Mouse (Mus musculus) midbrain, embryonic 11.5 days (tissue): ENCODE measurements around the gene Rangap1. TPM values are rescaled to one million over a fixed set of nuclear protein-coding genes. Genes with fewer than 3 reads are reported as not detected.
A peak's percentile ranks its signal among the peaks of the same experiment; 100 is the strongest.
"Not testable (repeated sequence)": the region's sequence is repeated elsewhere in the genome, so short reads cannot be mapped to it uniquely, and the experiment has no call there.

Experiments used
- ATAC-seq: fragments of 200-750 bp; cut with Nextera tagmentation; 2 replicates; pipeline ENCODE4 v1.8.0; 2017; ENCODE audit warnings: moderate TSS enrichment, moderate library complexity; ENCODE audit not compliant: low FRiP score
- DNase-seq: peaks from one replicate; pipeline ENCODE4 v3.0.0; 2015; ENCODE audit warnings: low spot score; ENCODE audit errors: missing footprints
- H3K27ac ChIP-seq: fragments of 300-500 bp; sonication (generic); 2 replicates; pipeline ENCODE4 v1.5.1; 2014; ENCODE audit warnings: low read depth, low read length
- H3K27me3 ChIP-seq: fragments of 300-500 bp; sonication (generic); 2 replicates; pipeline ENCODE4 v1.6.1; 2014; ENCODE audit warnings: mild to moderate bottlenecking, low read length, moderate library complexity, mixed read lengths; ENCODE audit not compliant: control insufficient read depth, insufficient read depth
- H3K36me3 ChIP-seq: fragments of 300-500 bp; sonication (generic); 2 replicates; pipeline ENCODE4 v1.6.1; 2014; ENCODE audit warnings: mild to moderate bottlenecking, low read length, moderate library complexity, mixed read lengths; ENCODE audit not compliant: control insufficient read depth, insufficient read depth
- H3K4me1 ChIP-seq: fragments of 300-500 bp; sonication (generic); 2 replicates; pipeline ENCODE4 v1.6.1; 2014; ENCODE audit warnings: low read length; ENCODE audit not compliant: control insufficient read depth, insufficient read depth
- H3K4me2 ChIP-seq: fragments of 300-500 bp; sonication (generic); 2 replicates; pipeline ENCODE4 v1.6.1; 2014; ENCODE audit warnings: mild to moderate bottlenecking, moderate library complexity
- H3K4me3 ChIP-seq: fragments of 300-500 bp; sonication (generic); 2 replicates; pipeline ENCODE4 v1.5.1; 2014; ENCODE audit warnings: low read depth, low read length
- H3K9ac ChIP-seq: fragments of 300-500 bp; sonication (generic); 2 replicates; pipeline ENCODE4 v1.6.1; 2014; ENCODE audit warnings: low read length
- H3K9me3 ChIP-seq: fragments of 300-500 bp; sonication (generic); 2 replicates; pipeline ENCODE4 v1.6.1; 2016; ENCODE audit warnings: low read length; ENCODE audit not compliant: control insufficient read depth
- WGBS: fragments of 180-500 bp; shearing (Covaris S2); extraction: QIAGEN DNeasy Blood & Tissue Kit; methylation state at CpG from one replicate; pipeline ENCODE4 v1.1.7; 2014; 5-methylcytosine and 5-hydroxymethylcytosine counted together
- polyA plus RNA-seq: library from polyadenylated mRNA; unstranded; fragments of >200 nt; fragmentation: Nextera tagmentation; extraction: Ambion mirVana; gene quantifications from 2 replicates; pipeline ENCODE4 v1.2.1, GENCODE M21; 2014

Rangap1 gene
- polyA plus RNA-seq, 1 experiment from 2014 or later = 152 TPM

DNA sequence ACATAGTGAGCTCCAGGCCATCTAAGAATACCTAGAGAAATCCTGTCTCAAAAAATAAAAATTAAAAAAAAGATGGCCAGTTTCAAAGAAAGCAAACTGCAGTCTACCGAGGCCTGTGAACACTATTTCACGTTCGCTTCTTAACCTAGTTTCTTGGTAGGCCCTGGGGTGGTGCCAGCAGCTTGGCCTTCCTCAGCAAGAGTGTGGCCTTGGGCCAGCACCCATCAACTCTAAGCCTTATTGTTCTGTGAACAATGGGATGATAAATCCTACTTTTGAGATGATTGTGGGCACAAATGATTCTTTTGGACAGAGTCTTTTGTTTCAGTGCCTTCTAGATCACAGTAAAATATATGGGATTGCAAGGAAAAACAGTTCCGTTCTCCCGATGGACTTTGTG lies 13.4 kb upstream of the Rangap1 start:
- Histone ChIP-seq H3K36me3 (0 out of 2 replicates have a peak, but pooled peaks cover 6% of the 10 kb centered on the region), H3K9ac (no peak overlapping the region), H3K9me3 (no peaks in the 10 kb centered on the region), H3K4me3 (no peak overlapping the region), H3K4me1 (no peaks in the 10 kb centered on the region), H3K27ac (no peak overlapping the region), H3K27me3 (no peaks in the 10 kb centered on the region), H3K4me2 (no peak overlapping the region)
- 95% methylated on average over 5 of the region's 5 CpGs for WGBS
- ATAC-seq = no peak
- DNase-seq = no peak

DNA sequence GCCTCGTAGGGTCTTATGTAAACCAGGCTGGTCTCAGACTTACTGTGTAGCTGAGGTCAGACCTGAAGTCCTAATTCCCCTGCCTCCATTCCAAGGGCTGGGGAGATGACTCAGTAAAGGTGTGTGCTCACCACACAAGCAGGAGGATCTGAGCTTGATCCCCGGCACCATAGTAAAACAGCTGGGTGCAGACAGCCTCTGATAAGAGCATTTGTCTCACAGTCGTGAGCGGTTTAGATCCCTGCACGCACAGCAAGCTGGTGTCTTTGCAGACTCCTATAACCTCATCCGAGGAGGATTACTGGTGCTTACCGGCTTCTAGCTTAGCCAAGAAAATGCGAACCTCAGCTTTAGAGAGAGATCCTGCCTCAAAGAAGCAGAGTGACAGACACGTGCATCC lies 8.3 kb upstream of the Rangap1 start:
- Histone ChIP-seq H3K36me3 (peaks cover 6% of the 10 kb centered on the region; the same call in 1 of the 2 replicates), H3K4me2 (no peak overlapping the region), H3K9ac (no peak overlapping the region), H3K27ac (no peak overlapping the region), H3K4me1 (no peaks in the 10 kb centered on the region; the same call in 1 of the 2 replicates), H3K27me3 (no peaks in the 10 kb centered on the region), H3K4me3 (no peak overlapping the region), H3K9me3 (no peaks in the 10 kb centered on the region)
- 92% methylated on average over 9 of the region's 9 CpGs for WGBS
- ATAC-seq (no peak), DNase-seq (no peak)

DNA sequence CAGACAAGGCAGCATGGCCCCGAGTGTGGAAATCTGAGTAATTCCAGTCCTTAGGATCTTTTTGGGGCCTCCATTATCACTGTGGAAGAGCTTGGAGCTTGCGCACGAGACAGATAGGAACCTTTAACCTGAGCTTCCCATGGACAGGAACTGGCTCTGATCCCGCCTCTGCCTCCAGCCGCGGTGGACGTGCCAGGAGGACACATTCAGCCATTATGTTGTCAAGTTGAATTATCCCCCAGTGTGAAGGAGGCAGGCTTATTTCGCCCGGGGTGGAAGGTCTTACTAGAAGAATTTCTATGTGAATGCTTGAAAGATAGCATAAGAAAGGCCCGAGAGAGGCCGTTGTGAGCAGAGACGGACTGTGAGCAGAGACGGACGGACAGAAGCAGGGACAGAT lies 4.4 kb upstream of the Rangap1 start:
- H3K9me3 ChIP-seq = no peaks in the 10 kb centered on the region
- no peak for DNase-seq
- no peak overlapping the region for H3K4me2 ChIP-seq
- H3K9ac ChIP-seq = no peak overlapping the region
- ATAC-seq = no peak
- no peak overlapping the region for H3K4me3 ChIP-seq
- no peaks in the 10 kb centered on the region for H3K27me3 ChIP-seq
- H3K27ac ChIP-seq = no peak overlapping the region
- 57% methylated on average over 14 of the region's 14 CpGs for WGBS
- H3K36me3 ChIP-seq = peaks cover 2% of the 10 kb centered on the region; the same call in 1 of the 2 replicates
- H3K4me1 ChIP-seq = peaks cover 8% of the 10 kb centered on the region

DNA sequence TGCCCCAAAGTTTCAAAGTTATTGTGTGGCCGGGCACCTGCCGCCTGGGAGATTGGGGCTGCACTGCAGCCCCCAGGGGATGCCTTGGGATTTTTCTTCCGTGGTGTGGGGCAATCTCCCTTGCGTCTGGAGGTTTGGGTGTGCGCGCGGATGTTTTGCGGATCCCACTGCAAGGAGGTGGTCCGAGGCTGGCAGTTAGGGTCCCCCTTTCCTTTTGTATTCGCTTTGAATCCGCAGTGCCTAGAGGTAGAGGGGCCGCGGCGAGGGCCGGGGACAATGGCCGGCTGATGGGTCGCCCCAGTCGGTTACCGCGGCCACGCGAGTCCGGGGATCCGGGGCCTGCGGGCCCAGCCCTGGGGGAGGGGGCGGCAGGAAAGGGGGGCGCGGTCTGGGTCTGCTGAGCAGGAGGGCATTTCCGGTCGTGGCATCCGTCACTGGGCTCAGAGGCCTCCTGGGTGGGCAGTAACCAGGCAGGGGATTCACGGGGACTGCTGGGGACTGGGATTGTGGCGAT lies 328 bp upstream of the Rangap1 start:
- DNase-seq = peak; percentile 98
- 1% methylated on average over 33 of the region's 33 CpGs for WGBS

DNA sequence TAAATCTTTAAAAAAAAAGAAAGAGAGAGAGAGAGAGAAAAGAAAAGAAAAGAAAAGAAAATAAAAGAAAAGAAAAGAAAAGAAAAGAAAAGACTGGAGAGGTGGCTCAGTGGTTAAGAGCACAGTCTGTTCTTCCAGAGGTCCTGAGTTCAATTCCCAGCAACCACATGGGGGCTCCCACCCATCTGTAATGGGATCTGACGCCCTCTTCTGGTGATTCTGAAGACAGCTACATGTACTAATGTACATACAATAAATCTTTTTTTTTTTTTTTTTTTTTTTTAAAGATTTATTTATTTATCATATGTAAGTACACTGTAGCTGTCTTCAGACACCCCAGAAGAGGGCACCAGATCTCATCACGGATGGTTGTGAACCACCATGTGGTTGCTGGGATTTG lies 3.0 kb downstream of the Rangap1 start:
- H3K27ac ChIP-seq, ATAC-seq, H3K36me3 ChIP-seq, H3K4me3 ChIP-seq, H3K4me2 ChIP-seq, H3K9ac ChIP-seq, DNase-seq, H3K9me3 ChIP-seq, H3K27me3 ChIP-seq: not testable (repeated sequence)
- WGBS = 46% methylated on average over 2 of the region's 2 CpGs
- peaks cover 12% of the 10 kb centered on the region; the same call in 1 of the 2 replicates for H3K4me1 ChIP-seq

More for the DNA sequence above, 328 bp upstream of the Rangap1 start:
- Histone ChIP-seq H3K9ac (peak overlapping the region; percentile 99), H3K9me3 (no peaks in the 10 kb centered on the region), H3K27ac (peak overlapping the region; percentile 88), H3K4me2 (peak overlapping the region; percentile 85), H3K4me1 (peaks cover 12% of the 10 kb centered on the region), H3K4me3 (peak overlapping the region; percentile 91), H3K36me3 (no peaks in the 10 kb centered on the region), H3K27me3 (no peaks in the 10 kb centered on the region)
- ATAC-seq = peak; percentile 91

DNA sequence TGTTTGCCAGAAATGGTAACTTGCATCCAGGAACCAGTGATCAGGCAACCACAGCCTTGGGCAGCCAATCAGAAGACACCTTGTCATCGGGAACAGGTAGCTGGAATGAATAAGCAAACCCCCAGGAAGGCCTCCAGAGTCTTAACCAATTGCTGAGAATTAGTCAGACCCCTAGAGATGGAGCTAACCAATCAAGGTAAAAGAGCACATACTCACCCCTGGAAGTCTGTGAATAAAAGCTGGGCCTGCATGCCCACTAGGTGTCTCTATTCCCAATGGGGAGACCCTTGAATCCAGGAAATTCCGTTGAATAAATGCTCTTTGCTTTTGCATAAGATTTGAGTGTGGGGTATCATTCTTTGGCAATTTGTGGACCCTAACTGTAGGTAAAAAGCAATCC lies 5.4 kb downstream of the Rangap1 start:
- no peaks in the 10 kb centered on the region for H3K36me3 ChIP-seq
- H3K9ac ChIP-seq = no peak overlapping the region
- DNase-seq (no peak), ATAC-seq (no peak)
- no peak overlapping the region for H3K4me3 ChIP-seq
- H3K27me3 ChIP-seq = no peaks in the 10 kb centered on the region
- peaks cover 3% of the 10 kb centered on the region; the same call in 1 of the 2 replicates for H3K4me1 ChIP-seq
- H3K9me3 ChIP-seq = no peaks in the 10 kb centered on the region
- no peak overlapping the region for H3K27ac ChIP-seq
- no peak overlapping the region for H3K4me2 ChIP-seq
- 23% methylated on average over 2 of the region's 2 CpGs for WGBS

DNA sequence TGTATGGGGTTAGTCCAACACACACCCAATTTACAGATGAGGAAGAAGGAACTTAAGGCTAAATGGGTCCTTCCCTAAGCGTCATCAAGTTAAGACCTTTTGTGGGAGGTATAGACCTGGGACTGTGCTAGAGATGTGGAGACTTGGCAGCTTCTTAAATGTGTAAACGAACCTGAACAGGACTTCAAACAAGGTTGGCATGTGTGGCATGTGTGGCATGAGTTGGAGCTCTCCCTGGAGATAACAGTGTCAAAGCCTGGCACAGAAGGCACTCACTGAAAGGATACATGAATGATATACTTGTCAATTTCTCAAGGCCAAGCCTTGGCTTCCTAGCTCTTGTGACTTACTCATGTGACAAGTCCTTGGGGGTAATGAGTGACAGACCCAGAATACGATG lies 6.0 kb downstream of the Rangap1 start:
- Histone ChIP-seq H3K4me1 (peaks cover 1% of the 10 kb centered on the region; the same call in 1 of the 2 replicates), H3K4me2 (no peak overlapping the region), H3K4me3 (no peak overlapping the region), H3K9ac (no peak overlapping the region), H3K27me3 (no peaks in the 10 kb centered on the region), H3K36me3 (no peaks in the 10 kb centered on the region), H3K27ac (no peak overlapping the region), H3K9me3 (no peaks in the 10 kb centered on the region)
- 85% methylated on average over 3 of the region's 3 CpGs for WGBS
- DNase-seq (no peak), ATAC-seq (no peak)

DNA sequence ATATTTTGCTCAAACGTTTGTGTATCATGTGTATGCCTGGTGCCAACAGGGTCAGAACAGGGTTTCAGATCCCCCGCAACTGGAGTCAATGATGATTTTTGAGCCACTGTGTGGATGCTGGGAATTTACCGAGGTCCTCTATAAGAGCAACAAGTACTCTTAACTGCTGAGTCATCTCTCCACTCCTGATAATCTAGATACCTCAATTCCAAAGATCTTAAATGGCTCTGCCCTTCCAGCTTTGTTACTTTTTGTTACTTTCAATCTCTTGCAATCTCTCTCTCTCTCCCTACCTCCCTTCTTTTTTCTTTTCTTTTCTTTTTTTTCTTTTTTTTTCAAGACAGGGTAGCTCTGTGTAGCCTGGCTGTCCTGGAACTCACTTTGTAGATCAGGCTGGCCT lies 10.3 kb downstream of the Rangap1 start:
- 59% methylated on average over 3 of the region's 3 CpGs for WGBS
- no peaks in the 10 kb centered on the region for H3K27me3 ChIP-seq
- H3K4me3 ChIP-seq = no peak overlapping the region
- H3K4me2 ChIP-seq = no peak overlapping the region
- no peak for ATAC-seq
- H3K9ac ChIP-seq = no peak overlapping the region
- no peak for DNase-seq
- H3K36me3 ChIP-seq = no peaks in the 10 kb centered on the region
- H3K4me1 ChIP-seq = no peaks in the 10 kb centered on the region
- no peaks in the 10 kb centered on the region for H3K9me3 ChIP-seq
- H3K27ac ChIP-seq = no peak overlapping the region

DNA sequence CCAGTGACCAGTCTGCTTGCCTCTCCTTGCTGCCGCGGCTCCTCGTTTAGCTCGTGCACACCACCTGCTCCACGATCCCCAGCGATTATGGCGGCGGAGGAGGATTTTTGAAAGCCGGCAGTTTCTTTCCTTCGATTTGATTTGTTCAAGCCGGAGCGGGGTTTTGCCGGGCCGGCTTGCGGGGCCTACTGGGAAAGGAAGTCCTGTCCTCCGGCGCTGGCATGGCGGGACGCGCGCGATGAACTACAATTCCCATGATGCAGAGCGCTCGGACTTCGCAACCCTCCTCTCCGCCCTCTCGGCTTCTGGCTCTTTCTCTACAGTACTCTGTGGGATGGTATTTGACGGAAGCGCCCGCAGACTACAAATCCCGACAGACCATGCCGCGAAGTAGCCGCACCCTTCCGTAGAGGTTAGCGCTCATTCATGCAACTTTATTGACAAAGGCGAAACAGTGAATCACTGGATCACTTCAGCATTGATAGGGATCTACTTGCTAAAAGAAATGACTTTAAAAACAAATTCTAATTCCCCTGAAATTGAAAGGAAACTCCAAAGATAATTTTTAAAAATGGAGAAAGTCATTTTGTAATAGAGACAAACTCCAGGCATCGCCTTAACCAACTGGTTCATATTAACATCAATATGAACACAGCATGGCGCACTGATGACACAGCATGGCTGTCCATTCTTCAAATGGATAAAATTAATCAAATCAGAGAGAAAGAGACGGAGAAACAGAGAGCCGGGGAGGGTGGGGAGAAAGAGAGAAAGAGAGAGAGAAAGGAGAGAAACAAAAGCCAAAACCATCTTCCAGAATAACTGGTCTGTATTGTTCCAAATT lies 15.3 kb downstream of the Rangap1 start:
- WGBS = 4% methylated on average over 41 of the region's 41 CpGs
- Histone ChIP-seq H3K4me3 (peak overlapping the region; percentile 100), H3K4me2 (peak overlapping the region; percentile 88), H3K4me1 (peaks cover 13% of the 10 kb centered on the region), H3K27ac (peak overlapping the region; percentile 51), H3K9ac (peak overlapping the region; percentile 95), H3K9me3 (no peaks in the 10 kb centered on the region), H3K27me3 (no peaks in the 10 kb centered on the region), H3K36me3 (0 out of 2 replicates have a peak, but pooled peaks cover 2% of the 10 kb centered on the region)
- DNase-seq = peak; percentile 100
- ATAC-seq = peak; percentile 98
